Mouse (Mus musculus) forebrain, embryonic 13.5 days (tissue): Measurements from ENCODE around the gene Gprc6a. TPM values are rescaled to one million over a fixed set of nuclear protein-coding genes. Genes with fewer than 3 reads are reported as not detected.

Experiments used
- ATAC-seq: fragments of 200-750 bp; cut with Nextera tagmentation; 2 replicates; pipeline ENCODE4 v1.8.0; 2017
- H3K27ac ChIP-seq: fragments of 300-500 bp; sonication (generic); 2 replicates; pipeline ENCODE4 v1.5.1; 2015; ENCODE audit warnings: inconsistent platforms, mild to moderate bottlenecking, moderate library complexity
- H3K27me3 ChIP-seq: fragments of 300-500 bp; sonication (generic); 2 replicates; pipeline ENCODE4 v1.6.1; 2015; ENCODE audit warnings: mild to moderate bottlenecking, inconsistent platforms
- H3K36me3 ChIP-seq: fragments of 300-500 bp; sonication (generic); 2 replicates; pipeline ENCODE4 v1.6.1; 2015; ENCODE audit warnings: mild to moderate bottlenecking, inconsistent platforms; ENCODE audit not compliant: poor library complexity, severe bottlenecking
- H3K4me1 ChIP-seq: fragments of 300-500 bp; sonication (generic); 2 replicates; pipeline ENCODE4 v1.6.1; 2015; ENCODE audit warnings: inconsistent platforms
- H3K4me2 ChIP-seq: fragments of 300-500 bp; sonication (generic); 2 replicates; pipeline ENCODE4 v1.6.1; 2015; ENCODE audit warnings: inconsistent platforms, mild to moderate bottlenecking, moderate library complexity
- H3K4me3 ChIP-seq: fragments of 300-500 bp; sonication (generic); 2 replicates; pipeline ENCODE4 v1.5.1; 2015; ENCODE audit warnings: mild to moderate bottlenecking, inconsistent platforms
- H3K9ac ChIP-seq: fragments of 300-500 bp; sonication (generic); 2 replicates; pipeline ENCODE4 v1.6.1; 2015; ENCODE audit warnings: mild to moderate bottlenecking, inconsistent platforms
- H3K9me3 ChIP-seq: fragments of 300-500 bp; sonication (generic); replicated peaks from 2 replicates; pipeline ENCODE4 v1.6.1; 2016; ENCODE audit warnings: inconsistent platforms
- WGBS: fragments of 180-500 bp; shearing (Covaris S2); methylation state at CpG from one replicate; pipeline ENCODE4 v1.1.7; 2015; 5-methylcytosine and 5-hydroxymethylcytosine counted together
- polyA plus RNA-seq: library from polyadenylated mRNA; unstranded; fragments of >200 nt; fragmentation: Nextera tagmentation; extraction: Ambion mirVana; gene quantifications from 2 replicates; pipeline ENCODE4 v1.2.1, GENCODE M21; 2015

Gprc6a gene
- polyA plus RNA-seq, 1 experiment from 2014 or later: not detected

GRCm38 (mm10) chr10:51571225-51571996 lies 59.9 kb downstream of the Gprc6a start:
- H3K27ac ChIP-seq: no peak overlapping the region
- no peak for ATAC-seq
- H3K4me3 ChIP-seq: no peak overlapping the region
- H3K4me1 ChIP-seq: no peaks in the 10 kb centered on the region
- no peaks in the 10 kb centered on the region for H3K27me3 ChIP-seq
- no peak overlapping the region for H3K9ac ChIP-seq
- no peaks in the 10 kb centered on the region for H3K9me3 ChIP-seq
- H3K36me3 ChIP-seq: no peaks in the 10 kb centered on the region
- WGBS: 73% methylated on average over 9 of the region's 9 CpGs
- no peak overlapping the region for H3K4me2 ChIP-seq

Other genes starting within 250 kb of the Gprc6a start
- gene Gm49339, start 150.8 kb downstream of the Gprc6a start, polyA plus RNA-seq: 0.25 TPM in 1 of 2 replicates, not detected in the other
- 0.11 TPM in 1 of 2 replicates, not detected in the other for gene Lilr4b, start 150.8 kb downstream of the Gprc6a start, polyA plus RNA-seq
- 0.25 and 0.45 TPM in 2 replicates for gene Lilrb4a, start 140.5 kb downstream of the Gprc6a start, polyA plus RNA-seq
- gene Fam162b, start 40.9 kb downstream of the Gprc6a start, polyA plus RNA-seq: 2.6 and 3.2 TPM in 2 replicates
- gene Rfx6, start 46.3 kb upstream of the Gprc6a start, polyA plus RNA-seq: not detected in 2 replicates